Mouse (Mus musculus) CH12.LX (cell line): ENCODE data around the gene Tlr3. TPM values are rescaled to one million over a fixed set of nuclear protein-coding genes. Genes with fewer than 3 reads are reported as not detected.

Experiments used
- polyA plus RNA-seq: library from polyadenylated mRNA; unstranded; fragments of >175 nt; gene quantifications from 2 replicates; pipeline ENCODE4 v1.2.1, GENCODE M21; 2012; ENCODE audit warnings: low read depth; ENCODE audit not compliant: insufficient read length
- total RNA-seq, 2 experiments: library from RNA; depleted of rRNA; stranded (reverse); fragments of 300-350 nt in 1 of 2; fragments of >200 nt in 1 of 2; gene quantifications; 2 replicates each; pipeline ENCODE4 v1.2.3; 2012 to 2014

The Tlr3 gene
- total and polyA plus RNA-seq, 3 experiments = 0.04 to 1.7 (median 1.3) TPM

Other genes with a start within 250 kb of the Tlr3 start
- not detected in 2 replicates for gene F11, start 149.0 kb downstream of the Tlr3 start, total RNA-seq (2012; rRNA removed)
- gene F11, start 149.0 kb downstream of the Tlr3 start, total RNA-seq (2014; rRNA removed) = not detected in 2 replicates
- gene F11, start 149.0 kb downstream of the Tlr3 start, polyA plus RNA-seq = not detected in 2 replicates
- not detected in 2 replicates for gene Klkb1, start 116.2 kb downstream of the Tlr3 start, total RNA-seq (2012; rRNA removed)
- not detected in 2 replicates for gene Klkb1, start 116.2 kb downstream of the Tlr3 start, total RNA-seq (2014; rRNA removed)
- 0.04 TPM in 1 of 2 replicates, not detected in the other for gene Klkb1, start 116.2 kb downstream of the Tlr3 start, polyA plus RNA-seq
- not detected in 2 replicates for gene Gm45753, start 102.6 kb downstream of the Tlr3 start, total RNA-seq (2012; rRNA removed)
- gene Gm45753, start 102.6 kb downstream of the Tlr3 start, total RNA-seq (2014; rRNA removed) = not detected in 2 replicates
- gene Gm45753, start 102.6 kb downstream of the Tlr3 start, polyA plus RNA-seq = not detected in 2 replicates
- gene Cyp4v3, start 77.9 kb downstream of the Tlr3 start, total RNA-seq (2012; rRNA removed) = 1.2 and 2.2 TPM in 2 replicates
- gene Cyp4v3, start 77.9 kb downstream of the Tlr3 start, total RNA-seq (2014; rRNA removed) = 2.8 and 3.1 TPM in 2 replicates
- 2.5 and 2.8 TPM in 2 replicates for gene Cyp4v3, start 77.9 kb downstream of the Tlr3 start, polyA plus RNA-seq
- not detected in 2 replicates for gene Fam149a, start 28.8 kb downstream of the Tlr3 start, total RNA-seq (2012; rRNA removed)
- not detected in 2 replicates for gene Fam149a, start 28.8 kb downstream of the Tlr3 start, total RNA-seq (2014; rRNA removed)
- gene Fam149a, start 28.8 kb downstream of the Tlr3 start, polyA plus RNA-seq = not detected in 2 replicates
- gene Sorbs2, start 96.7 kb upstream of the Tlr3 start, total RNA-seq (2012; rRNA removed) = not detected in 2 replicates
- gene Sorbs2, start 96.7 kb upstream of the Tlr3 start, total RNA-seq (2014; rRNA removed) = not detected in 2 replicates
- not detected in 2 replicates for gene Sorbs2, start 96.7 kb upstream of the Tlr3 start, polyA plus RNA-seq